Mouse (Mus musculus) neural tube, postnatal 0 days (tissue): ENCODE data around the gene BC030867. TPM values are rescaled to one million over a fixed set of nuclear protein-coding genes. Genes with fewer than 3 reads are reported as not detected.

Experiments
- microRNA-seq: library from miRNA; unstranded; fragments of <30 nt; microRNA quantifications from one replicate; pipeline ENCODE4, GENCODE M21; 2016
- polyA plus RNA-seq: library from polyadenylated mRNA; unstranded; fragments of >200 nt; fragmentation: Nextera tagmentation; extraction: Ambion mirVana; gene quantifications from 2 replicates; pipeline ENCODE4 v1.2.1, GENCODE M21; 2015

The BC030867 gene
- polyA plus RNA-seq: 0.92 and 1.2 TPM in 2 replicates

DNA sequence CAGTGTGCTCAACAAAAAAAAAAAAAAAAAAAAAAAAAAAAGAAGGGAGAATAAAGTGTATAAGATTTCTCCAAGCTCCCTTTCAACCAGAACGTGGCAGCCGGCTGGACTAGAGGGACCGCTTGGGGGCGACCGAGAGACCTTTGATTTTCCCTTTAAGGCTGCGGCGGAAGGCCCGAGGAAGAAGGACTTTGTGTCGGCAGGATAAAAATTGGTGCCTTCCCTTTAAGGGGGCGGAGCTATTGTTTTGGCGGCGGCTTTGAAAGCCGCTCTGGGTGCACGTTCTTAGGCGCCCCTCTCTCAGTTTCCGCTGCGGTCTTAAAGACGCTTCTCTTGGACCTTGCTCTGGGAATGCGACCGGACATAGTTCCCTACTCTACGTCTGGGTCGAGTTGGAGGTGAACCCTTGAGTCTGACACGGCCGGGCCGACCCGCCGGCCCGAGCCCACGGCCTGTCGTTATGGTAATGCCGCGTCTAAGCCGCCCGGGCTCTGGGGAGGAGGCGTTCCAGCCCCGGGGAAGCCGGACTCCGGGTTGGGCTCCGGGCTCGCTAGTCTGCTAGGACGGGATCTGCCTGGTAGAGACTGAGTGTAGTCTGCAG, at the start of gene BC030867:
BC030867 (plus strand) TSS at position 253 of the 601 bp plus-strand sequence.

GRCm38 (mm10) chr11:102230006-102230741, 18.5 kb upstream of the BC030867 start, which contains the start of gene Hdac5:
Hdac5 (minus strand) TSS chr11:102230166.

GRCm38 (mm10) chr11:102268520-102269244, 20.0 kb downstream of the BC030867 start, which contains the start of gene Asb16:
Asb16 (plus strand) TSS chr11:102268743.

GRCm38 (mm10) chr11:102284501-102285094, 35.9 kb downstream of the BC030867 start, which contains the start of gene Tmub2:
Tmub2 (plus strand) TSS chr11:102284931.

GRCm38 (mm10) chr11:102296491-102297472, 48.1 kb downstream of the BC030867 start, which contains the start of gene Atxn7l3:
Atxn7l3 (minus strand) TSS chr11:102296631.

Small RNA genes lying within 50 kb of the gene (microRNA-seq; reads per million reads assigned to microRNA genes)
- gene Mir8101: not detected

Other genes with a start within 250 kb of the BC030867 start
- 44.3 and 49.5 TPM in 2 replicates for gene Mpp3, start 220.4 kb upstream of the BC030867 start, polyA plus RNA-seq
- gene Cd300lg, start 207.4 kb upstream of the BC030867 start, polyA plus RNA-seq: 0.25 and 0.27 TPM in 2 replicates
- 31.5 and 37.0 TPM in 2 replicates for gene Mpp2, start 160.4 kb upstream of the BC030867 start, polyA plus RNA-seq
- gene Ppy, start 147.6 kb upstream of the BC030867 start, polyA plus RNA-seq: not detected in 2 replicates
- gene Pyy, start 141.1 kb upstream of the BC030867 start, polyA plus RNA-seq: 0.62 and 0.98 TPM in 2 replicates
- not detected in 2 replicates for gene Nags, start 103.4 kb upstream of the BC030867 start, polyA plus RNA-seq
- 42.7 and 43.3 TPM in 2 replicates for gene Tmem101, start 92.5 kb upstream of the BC030867 start, polyA plus RNA-seq
- gene Lsm12, start 63.6 kb upstream of the BC030867 start, polyA plus RNA-seq: 136 and 156 TPM in 2 replicates
- 51.6 and 52.5 TPM in 2 replicates for gene G6pc3, start 59.3 kb upstream of the BC030867 start, polyA plus RNA-seq
- 60.3 and 69.2 TPM in 2 replicates for gene Hdac5, start 18.7 kb upstream of the BC030867 start, polyA plus RNA-seq
- 0.55 and 0.71 TPM in 2 replicates for gene Asb16, start 19.9 kb downstream of the BC030867 start, polyA plus RNA-seq
- 69.9 and 75.7 TPM in 2 replicates for gene Tmub2, start 36.0 kb downstream of the BC030867 start, polyA plus RNA-seq
- gene Atxn7l3, start 47.7 kb downstream of the BC030867 start, polyA plus RNA-seq: 29.2 and 32.9 TPM in 2 replicates
- gene Ubtf, start 70.9 kb downstream of the BC030867 start, polyA plus RNA-seq: 70.3 and 72.4 TPM in 2 replicates
- 0.32 and 0.57 TPM in 2 replicates for gene Slc4a1, start 117.3 kb downstream of the BC030867 start, polyA plus RNA-seq
- gene Rundc3a, start 144.5 kb downstream of the BC030867 start, polyA plus RNA-seq: 125 and 137 TPM in 2 replicates
- gene Slc25a39, start 159.1 kb downstream of the BC030867 start, polyA plus RNA-seq: 168 and 172 TPM in 2 replicates
- 115 and 118 TPM in 2 replicates for gene Grn, start 181.4 kb downstream of the BC030867 start, polyA plus RNA-seq
- gene Fam171a2, start 198.8 kb downstream of the BC030867 start, polyA plus RNA-seq: 29.9 and 35.7 TPM in 2 replicates
- 11.8 and 12.6 TPM in 2 replicates for gene Itga2b, start 221.2 kb downstream of the BC030867 start, polyA plus RNA-seq